ENCODE assay signal across 8 mouse cellular contexts in the genomic region with DNA sequence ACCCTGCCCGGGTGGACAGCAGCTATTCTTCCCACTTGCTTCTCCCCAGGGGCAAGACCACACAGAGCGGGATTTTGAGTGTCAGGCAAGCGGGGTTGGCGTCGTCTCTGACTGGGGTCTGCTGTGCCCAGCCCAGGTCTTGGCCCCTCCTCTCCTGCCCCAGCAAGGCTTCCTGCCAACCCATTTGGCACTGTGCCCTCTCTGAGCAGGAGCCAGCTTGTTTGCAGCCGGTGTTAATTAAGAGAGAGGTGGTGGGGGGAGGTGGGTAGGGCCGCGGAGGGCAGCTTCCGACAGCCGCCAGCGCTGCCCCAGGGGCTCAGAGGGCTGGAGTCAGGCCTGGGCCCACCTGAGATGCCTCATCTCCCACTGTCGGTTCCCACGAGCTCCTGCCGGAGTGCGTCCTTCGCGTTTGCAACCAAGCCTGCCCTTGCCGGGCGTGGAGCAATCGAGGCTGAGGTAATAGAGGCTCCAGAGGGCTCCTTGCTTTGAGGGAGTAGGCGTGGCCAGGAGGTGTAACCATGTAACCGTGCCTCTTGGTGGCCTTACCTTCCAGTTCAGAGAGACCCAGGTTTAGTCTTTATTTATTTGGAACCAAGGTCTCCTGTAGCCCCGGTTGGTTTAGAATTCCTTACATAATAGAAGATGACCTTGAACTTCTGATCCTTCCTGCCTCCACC. TPM values are rescaled to one million over a fixed set of nuclear protein-coding genes. Genes with fewer than 3 reads are reported as not detected.
A peak's percentile ranks its signal among the peaks of the same experiment; 100 is the strongest.
DNase-seq lines count a peak whose midpoint lies in the region; ATAC-seq and TF ChIP-seq lines count a peak whose summit lies in the region.

No protein-coding gene starts in this region.

- no peak for TF ChIP-seq CTCF in heart, adult 2 months (IDR thresholded peaks at IDR 0.05)

- 13% methylated on average over 23 of the region's 23 CpGs for WGBS in heart, adult 2 months
- 5% methylated on average over 23 of the region's 23 CpGs for WGBS in embryonic facial prominence, embryonic 11.5 days

- no peak overlapping the region for H3K4me3 ChIP-seq in heart, adult 2 months
- 0 out of 2 replicates have a peak overlapping the region, but pooled peaks have one; percentile 5 for H3K4me3 ChIP-seq in embryonic facial prominence, embryonic 11.5 days (ENCODE audit: low read depth, low read length)

- TF ChIP-seq POLR2A in heart, adult 2 months (IDR thresholded peaks at IDR 0.05; ENCODE audit: insufficient read depth, low read depth, low read length) = no peak

- no peak for TF ChIP-seq EP300 in heart, adult 2 months (IDR thresholded peaks at IDR 0.05; ENCODE audit: insufficient read depth, low read depth, low read length)

- H3K4me1 ChIP-seq in heart, adult 2 months (ENCODE audit: control insufficient read depth, insufficient read depth, low read length) = peaks cover 5% of the 10 kb centered on the region
- H3K4me1 ChIP-seq in embryonic facial prominence, embryonic 11.5 days (ENCODE audit: control insufficient read depth, insufficient read depth, low read length) = peaks cover 17% of the 10 kb centered on the region

- no peak overlapping the region for H3K9ac ChIP-seq in heart, adult 2 months (ENCODE audit: low read depth, low read length)
- H3K9ac ChIP-seq in embryonic facial prominence, embryonic 11.5 days (replicated peaks; ENCODE audit: low read length) = peak overlapping the region; percentile 25

- H3K27me3 ChIP-seq in heart, adult 2 months (ENCODE audit: control insufficient read depth, insufficient read depth, low read length) = no peaks in the 10 kb centered on the region
- 0 out of 2 replicates have a peak, but pooled peaks cover 2% of the 10 kb centered on the region for H3K27me3 ChIP-seq in embryonic facial prominence, embryonic 11.5 days (ENCODE audit: control insufficient read depth, insufficient read depth, low read length)

- ATAC-seq in embryonic facial prominence, embryonic 11.5 days (replicated peaks; ENCODE audit: insufficient number of reproducible peaks, low FRiP score, low TSS enrichment, low read depth) = 0 out of 2 replicates have a peak, but pooled peaks have one; percentile 17

- no peak overlapping the region for H3K27ac ChIP-seq in heart, adult 2 months
- no peak overlapping the region for H3K27ac ChIP-seq in embryonic facial prominence, embryonic 11.5 days (replicated peaks; ENCODE audit: low read depth, low read length)

- H3K4me2 ChIP-seq in embryonic facial prominence, embryonic 11.5 days (ENCODE audit: low read depth, low read length) = peak overlapping the region; percentile 33

- peak; percentile 50 to 58 for DNase-seq in heart, adult 2 months
- no peak for DNase-seq in heart, adult 9 months (ENCODE audit: low spot score in 2 of 2)
- peak; percentile 68 for DNase-seq in embryonic facial prominence, embryonic 11.5 days (ENCODE audit: low spot score)
- DNase-seq in heart, postnatal 14 days = peak; percentile 46 to 68
- peak; percentile 89 to 93 for DNase-seq in kidney, postnatal 4 days
- DNase-seq in lung, adult 18-20 months = peak; percentile 69 to 76
- peak; percentile 63 for DNase-seq in retina, embryonic 14.5 days (ENCODE audit: low spot score)
- no peak for DNase-seq in c-Kit-positive CD71-positive TER-119-positive erythroid progenitor cells, embryonic 14.5 days (ENCODE audit: low spot score)

- intact Hi-C loops in heart, adult 2 months (cut with DNase I) = no loop called here
- intact Hi-C loops in heart, postnatal 14 days (cut with DNase I) = no loop called here

- no peaks in the 10 kb centered on the region for H3K79me2 ChIP-seq in heart, adult 2 months (replicated peaks; ENCODE audit: control insufficient read depth, insufficient read depth, low read length)

- H3K9me3 ChIP-seq in embryonic facial prominence, embryonic 11.5 days (replicated peaks; ENCODE audit: control insufficient read depth, low read length) = no peaks in the 10 kb centered on the region

- H3K36me3 ChIP-seq in heart, adult 2 months (ENCODE audit: control insufficient read depth, insufficient read depth, low read length) = no peaks in the 10 kb centered on the region
- no peaks in the 10 kb centered on the region for H3K36me3 ChIP-seq in embryonic facial prominence, embryonic 11.5 days (replicated peaks; ENCODE audit: control insufficient read depth, insufficient read depth, low read depth, low read length)

RNA-seq across cellular contexts. Expression of gene Otub1, which starts 23.7 kb away (rescaled TPM):
- 10 to 100 TPM; 62.1 to 70.9 TPM for total RNA-seq in heart, adult 2 months (2021)
- 73.3 and 84.2 TPM in 2 replicates for polyA plus RNA-seq in heart, adult 2 months (2012; rRNA removed)
- 217 and 252 TPM in 2 replicates for polyA plus RNA-seq in embryonic facial prominence, embryonic 11.5 days (2014; fragmentation: Nextera tagmentation; extraction: Ambion mirVana)
- total RNA-seq in heart, postnatal 14 days (2021) = 10 to 100 TPM; 77.4 to 79.9 TPM

RNA-seq across cellular contexts. Expression of gene Cox8a, which starts 35.0 kb away (rescaled TPM):
- 100 to 1,000 TPM; 384 to 424 TPM for total RNA-seq in heart, adult 2 months (2021)
- polyA plus RNA-seq in heart, adult 2 months (2012; rRNA removed) = 589 and 775 TPM in 2 replicates
- 741 and 769 TPM in 2 replicates for polyA plus RNA-seq in embryonic facial prominence, embryonic 11.5 days (2014; fragmentation: Nextera tagmentation; extraction: Ambion mirVana)
- 100 to 1,000 TPM; 545 to 557 TPM for total RNA-seq in heart, postnatal 14 days (2021)

RNA-seq across cellular contexts. Expression of gene Naa40, which starts 58.6 kb away (rescaled TPM):
- 10 to 100 TPM; 14.9 to 16.4 TPM for total RNA-seq in heart, adult 2 months (2021)
- polyA plus RNA-seq in heart, adult 2 months (2012; rRNA removed) = 23.8 and 31.8 TPM in 2 replicates
- polyA plus RNA-seq in embryonic facial prominence, embryonic 11.5 days (2014; fragmentation: Nextera tagmentation; extraction: Ambion mirVana) = 82.9 and 88.0 TPM in 2 replicates
- total RNA-seq in heart, postnatal 14 days (2021) = 10 to 100 TPM; 19.9 to 20.3 TPM

Comparison
In these comparisons a context has a peak if more than half of its experiments do, and no peak if none do; other contexts are left out.
1. DNase-seq: peak in heart, adult 2 months (2 of 2), embryonic facial prominence, embryonic 11.5 days (single experiment), heart, postnatal 14 days (2 of 2), kidney, postnatal 4 days (2 of 2), lung, adult 18-20 months (2 of 2) and retina, embryonic 14.5 days (single experiment); none in heart, adult 9 months (0 of 2) and c-Kit-positive CD71-positive TER-119-positive erythroid progenitor cells, embryonic 14.5 days (single experiment).